Mouse (Mus musculus): Measurements from ENCODE around the gene Nelfcd. TPM values are rescaled to one million over a fixed set of nuclear protein-coding genes. Genes with fewer than 3 reads are reported as not detected.

Gene Nelfcd
- total RNA-seq, 2 experiments from 2014 or later: 50.5 to 56.3 TPM

Other genes starting within 250 kb of the Nelfcd start
- 1,000 to 10,000 TPM; 1,794 to 1,822 TPM for gene Gnas, start 131.5 kb upstream of the Nelfcd start, total RNA-seq (2021)
- 1 to 10 TPM; 2.2 to 3.4 TPM for gene Gm20721, start 69.1 kb upstream of the Nelfcd start, total RNA-seq (2021)
- 10 to 100 TPM; 49.4 to 50.2 TPM for gene Ctsz, start 23.2 kb downstream of the Nelfcd start, total RNA-seq (2021)
- gene Tubb1, start 34.9 kb downstream of the Nelfcd start, total RNA-seq (2021): 1 to 10 TPM; 1.3 to 1.7 TPM
- gene Atp5e, start 48.3 kb downstream of the Nelfcd start, total RNA-seq (2021): 1,000 to 10,000 TPM in 1 of 2 experiments, 100 to 1,000 TPM in 1; 968 to 1,079 TPM
- 100 to 1,000 TPM in 1 of 2 experiments, 10 to 100 TPM in 1; 96.7 to 106 TPM for gene Prelid3b, start 57.3 kb downstream of the Nelfcd start, total RNA-seq (2021)
- under 1 TPM; 0.10 to 0.18 TPM for gene Zfp831, start 227.7 kb downstream of the Nelfcd start, total RNA-seq (2021)

All from heart, postnatal 4 days (tissue).